Mouse (Mus musculus) heart, adult 2 months (tissue): ENCODE data around the gene Cgnl1.
A peak's percentile ranks its signal among the peaks of the same experiment; 100 is the strongest.

Source experiments
- CTCF ChIP-seq: fragments of 200-600 bp; IDR thresholded peaks from 2 replicates; pipeline ENCODE4 v1.8.1; 2022; ENCODE audit warnings: antibody characterized with exemption, mild to moderate bottlenecking, moderate library complexity
- EP300 ChIP-seq: fragments of 200-500 bp; IDR thresholded peaks from 2 replicates; pipeline ENCODE4 v1.6.1; 2011; ENCODE audit warnings: low read depth, low read length, control low read depth; ENCODE audit not compliant: insufficient read depth
- POLR2A ChIP-seq: fragments of 200-500 bp; IDR thresholded peaks from 2 replicates; pipeline ENCODE4 v1.6.1; 2011; ENCODE audit warnings: mild to moderate bottlenecking, low read depth, low read length, control low read depth; ENCODE audit not compliant: insufficient read depth

GRCm38 (mm10) chr9:71672495-71672894 lies 98.9 kb downstream of the Cgnl1 start:
- TF ChIP-seq CTCF, result peak; percentile 34
- TF ChIP-seq POLR2A, result no peak
- no peak for TF ChIP-seq EP300
